Mouse (Mus musculus) heart, embryonic 14.5 days (tissue): ENCODE data around the gene Ncaph2. TPM values are rescaled to one million over a fixed set of nuclear protein-coding genes. Genes with fewer than 3 reads are reported as not detected.

Source experiments
- ATAC-seq: fragments of 200-750 bp; cut with Nextera tagmentation; 2 replicates; pipeline ENCODE4 v1.8.0; 2017; ENCODE audit warnings: low read depth, moderate TSS enrichment; ENCODE audit not compliant: insufficient number of reproducible peaks, insufficient read depth, low FRiP score
- H3K27ac ChIP-seq, 2 experiments: fragments of 200-500 bp in 1 of 2; fragments of 300-500 bp in 1 of 2; sonication (generic) in 1 of 2; replicated peaks in 1 of 2; 2 replicates each; pipeline ENCODE4 v1.5.1; 2012 to 2014; ENCODE audit warnings: low read depth in 2 of 2, low read length in 2 of 2, control low read depth in 1 of 2, mild to moderate bottlenecking in 1 of 2, mixed read lengths in 1 of 2; ENCODE audit not compliant: control insufficient read depth in 1 of 2, insufficient read depth in 1 of 2
- H3K27me3 ChIP-seq: fragments of 300-500 bp; sonication (generic); 2 replicates; pipeline ENCODE4 v1.6.1; 2014; ENCODE audit warnings: mild to moderate bottlenecking, low read length, control low read depth; ENCODE audit not compliant: control insufficient read depth, insufficient read depth
- H3K36me3 ChIP-seq: fragments of 300-500 bp; sonication (generic); 2 replicates; pipeline ENCODE4 v1.6.1; 2014; ENCODE audit warnings: mild to moderate bottlenecking, control low read depth, low read length, mixed read lengths; ENCODE audit not compliant: control insufficient read depth, insufficient read depth
- H3K4me1 ChIP-seq, 2 experiments: fragments of 200-500 bp in 1 of 2; fragments of 300-500 bp in 1 of 2; sonication (generic) in 1 of 2; 2 replicates each; pipeline ENCODE4 v1.6.1; 2012 to 2014; ENCODE audit warnings: low read length in 2 of 2, control low read depth in 1 of 2, mixed read lengths in 1 of 2; ENCODE audit not compliant: control insufficient read depth in 2 of 2, insufficient read depth in 2 of 2
- H3K4me2 ChIP-seq: fragments of 300-500 bp; sonication (generic); 2 replicates; pipeline ENCODE4 v1.6.1; 2014; ENCODE audit warnings: mild to moderate bottlenecking, low read length
- H3K4me3 ChIP-seq, 2 experiments: fragments of 200-500 bp in 1 of 2; fragments of 300-500 bp in 1 of 2; sonication (generic) in 1 of 2; 2 replicates each; pipeline ENCODE4 v1.5.1; 2012 to 2014; ENCODE audit warnings: low read length in 2 of 2, mild to moderate bottlenecking in 2 of 2, control low read depth in 1 of 2, low read depth in 1 of 2, moderate library complexity in 1 of 2; ENCODE audit not compliant: control insufficient read depth in 1 of 2, insufficient read depth in 1 of 2
- H3K9ac ChIP-seq: fragments of 300-500 bp; sonication (generic); 2 replicates; pipeline ENCODE4 v1.6.1; 2014; ENCODE audit warnings: mild to moderate bottlenecking, low read length
- H3K9me3 ChIP-seq: fragments of 300-500 bp; sonication (generic); 2 replicates; pipeline ENCODE4 v1.6.1; 2016; ENCODE audit warnings: low read length, control low read depth; ENCODE audit not compliant: control insufficient read depth
- WGBS: fragments of 180-500 bp; shearing (Covaris S2); extraction: QIAGEN DNeasy Blood & Tissue Kit; methylation state at CpG from one replicate; pipeline ENCODE4 v1.1.7; 2014; 5-methylcytosine and 5-hydroxymethylcytosine counted together
- polyA plus RNA-seq: library from polyadenylated mRNA; unstranded; fragments of >200 nt; fragmentation: Nextera tagmentation; extraction: Ambion mirVana; gene quantifications from 2 replicates; pipeline ENCODE4 v1.2.1, GENCODE M21; 2014

The Ncaph2 gene
- polyA plus RNA-seq, 1 experiment from 2014 or later: 97.6 TPM

DNA sequence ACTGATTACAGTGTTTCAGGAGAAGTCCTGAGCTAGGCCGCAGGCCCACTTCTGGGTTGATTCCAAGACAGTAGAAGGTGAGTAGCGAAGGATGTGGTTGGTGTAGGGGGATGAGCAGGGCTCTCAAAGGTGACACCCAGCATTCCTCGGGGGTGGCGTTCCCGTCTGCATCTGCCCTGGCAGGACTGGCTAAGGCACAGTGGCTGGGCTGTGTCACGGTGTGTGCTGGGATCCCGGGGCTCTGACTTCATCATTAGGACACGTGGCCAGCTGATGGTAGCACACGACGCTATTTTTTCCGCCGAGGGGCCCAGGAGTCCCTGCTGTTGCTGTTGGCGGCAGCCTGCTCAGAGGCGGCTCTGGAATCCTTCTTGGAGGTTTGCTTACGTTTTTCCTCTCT is 4.2 kb upstream of the Ncaph2 start:
- H3K9me3 ChIP-seq: no peaks in the 10 kb centered on the region
- H3K36me3 ChIP-seq: peaks cover 49% of the 10 kb centered on the region
- ATAC-seq: no peak
- no peak overlapping the region for H3K4me2 ChIP-seq
- no peaks in the 10 kb centered on the region for H3K27me3 ChIP-seq
- peak overlapping the region in 1 of 2 experiments; percentile 30; a peak in 1 of 4 replicates for H3K27ac ChIP-seq
- no peak overlapping the region for H3K4me3 ChIP-seq
- 71% methylated on average over 15 of the region's 15 CpGs for WGBS
- H3K9ac ChIP-seq: no peak overlapping the region
- peaks cover 7 to 14% of the 10 kb centered on the region in 2 experiments for H3K4me1 ChIP-seq

DNA sequence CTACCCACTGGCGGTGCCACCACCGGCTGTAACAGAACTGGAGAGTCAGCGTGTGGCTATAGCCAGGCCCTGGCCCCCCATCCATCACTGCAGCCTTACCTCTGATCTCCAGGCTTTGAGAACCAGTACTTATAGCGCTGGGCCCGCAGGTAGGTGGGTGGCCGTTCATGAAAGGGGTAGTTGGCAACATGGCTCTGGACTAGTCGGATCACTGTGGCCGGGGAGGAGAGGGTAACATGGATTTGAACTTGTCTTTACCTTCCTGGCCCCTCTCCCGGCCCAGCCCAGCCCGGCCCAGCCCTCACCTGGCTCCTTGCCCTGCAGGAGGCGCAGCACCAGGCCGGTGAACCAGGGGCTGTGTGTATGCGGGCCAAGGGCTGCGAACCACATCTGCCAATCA is 3.5 kb upstream of the Ncaph2 start:
- Histone ChIP-seq H3K27me3 (no peaks in the 10 kb centered on the region), H3K36me3 (peaks cover 49% of the 10 kb centered on the region), H3K4me1 (peaks cover 7 to 22% of the 10 kb centered on the region in 2 experiments), H3K9me3 (no peaks in the 10 kb centered on the region), H3K4me2 (no peak overlapping the region), H3K27ac (no peak overlapping the region), H3K9ac (no peak overlapping the region), H3K4me3 (no peak overlapping the region)
- WGBS: 96% methylated on average over 14 of the region's 14 CpGs
- ATAC-seq: no peak

DNA sequence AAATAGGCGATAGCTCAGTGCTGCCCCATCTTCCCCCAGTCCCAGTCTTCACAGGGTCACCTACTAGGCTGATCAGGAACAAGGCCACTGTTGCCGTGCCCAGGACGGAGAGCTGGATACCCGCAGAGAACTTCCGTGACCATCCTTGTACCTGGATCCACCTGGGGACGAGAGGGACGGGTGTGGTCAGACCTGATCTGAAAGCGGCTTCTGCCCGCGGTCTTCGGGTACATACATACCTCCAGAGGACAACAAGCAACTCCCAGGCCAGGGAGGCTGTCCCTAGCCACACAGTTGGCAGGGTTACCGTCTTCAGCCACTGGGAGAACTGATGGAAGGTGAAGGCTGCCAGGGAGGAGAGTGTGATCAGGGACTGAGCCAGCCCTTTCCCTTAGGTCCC is 2.7 kb upstream of the Ncaph2 start:
- Histone ChIP-seq H3K9me3 (no peaks in the 10 kb centered on the region), H3K27ac (no peak overlapping the region), H3K4me1 (peaks cover 7 to 26% of the 10 kb centered on the region in 2 experiments), H3K27me3 (no peaks in the 10 kb centered on the region), H3K36me3 (peaks cover 49% of the 10 kb centered on the region), H3K4me3 (no peak overlapping the region), H3K4me2 (no peak overlapping the region), H3K9ac (no peak overlapping the region)
- no peak for ATAC-seq
- 93% methylated on average over 12 of the region's 12 CpGs for WGBS

DNA sequence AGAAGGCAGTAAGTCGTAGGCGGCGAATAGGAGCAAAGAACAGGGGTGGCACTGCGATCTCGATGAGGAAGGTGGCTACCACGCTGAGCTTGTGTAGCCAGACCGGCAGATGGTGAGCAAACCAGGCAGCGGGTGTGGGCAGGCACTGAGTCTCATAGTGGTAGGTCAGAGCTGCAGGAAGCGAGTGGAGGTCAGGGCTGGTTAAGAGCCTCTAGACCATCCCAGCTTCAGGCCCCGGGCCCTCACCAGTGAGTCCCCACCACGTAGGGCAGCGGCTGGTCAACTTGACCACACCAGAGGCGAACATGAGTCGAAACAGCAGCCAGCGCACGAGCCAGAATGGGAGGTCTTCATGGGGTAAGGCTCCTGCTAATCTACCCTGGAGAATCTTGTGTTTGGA is 1.7 kb upstream of the Ncaph2 start:
- Histone ChIP-seq H3K27ac (no peak overlapping the region), H3K27me3 (no peaks in the 10 kb centered on the region), H3K4me3 (no peak overlapping the region), H3K4me2 (no peak overlapping the region), H3K4me1 (peaks cover 9 to 29% of the 10 kb centered on the region in 2 experiments), H3K9me3 (no peaks in the 10 kb centered on the region), H3K9ac (peak overlapping the region; percentile 93), H3K36me3 (peaks cover 52% of the 10 kb centered on the region)
- WGBS: 95% methylated on average over 16 of the region's 16 CpGs
- no peak for ATAC-seq

DNA sequence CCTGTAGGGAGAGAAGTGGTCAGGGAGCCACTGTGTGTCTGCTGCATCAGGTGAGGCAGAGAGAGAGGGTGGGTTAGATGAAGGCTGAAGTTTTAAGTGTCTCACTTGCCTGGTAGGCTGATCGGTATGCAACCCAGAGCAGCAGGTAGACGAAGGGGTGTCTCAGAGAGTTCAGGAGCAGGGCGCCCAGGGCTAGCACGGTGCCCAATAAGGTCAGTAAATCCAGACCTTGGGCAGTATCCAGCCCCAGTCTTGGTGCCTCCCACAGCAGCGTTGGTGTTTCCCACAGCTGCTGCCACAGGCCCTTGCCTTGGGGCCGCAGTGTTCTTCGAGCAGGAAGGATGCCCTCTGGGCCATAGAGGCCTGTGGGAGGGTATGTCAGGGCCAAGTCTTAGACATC is 1.1 kb upstream of the Ncaph2 start:
- H3K9me3 ChIP-seq: no peaks in the 10 kb centered on the region
- peak overlapping the region; percentile 63 to 79 for H3K4me3 ChIP-seq
- peaks cover 9 to 34% of the 10 kb centered on the region in 2 experiments for H3K4me1 ChIP-seq
- H3K27me3 ChIP-seq: no peaks in the 10 kb centered on the region
- WGBS: 69% methylated on average over 7 of the region's 7 CpGs
- H3K4me2 ChIP-seq: peak overlapping the region; percentile 80
- H3K36me3 ChIP-seq: peaks cover 51% of the 10 kb centered on the region
- no peak for ATAC-seq
- no peak overlapping the region for H3K27ac ChIP-seq
- H3K9ac ChIP-seq: peak overlapping the region; percentile 93

DNA sequence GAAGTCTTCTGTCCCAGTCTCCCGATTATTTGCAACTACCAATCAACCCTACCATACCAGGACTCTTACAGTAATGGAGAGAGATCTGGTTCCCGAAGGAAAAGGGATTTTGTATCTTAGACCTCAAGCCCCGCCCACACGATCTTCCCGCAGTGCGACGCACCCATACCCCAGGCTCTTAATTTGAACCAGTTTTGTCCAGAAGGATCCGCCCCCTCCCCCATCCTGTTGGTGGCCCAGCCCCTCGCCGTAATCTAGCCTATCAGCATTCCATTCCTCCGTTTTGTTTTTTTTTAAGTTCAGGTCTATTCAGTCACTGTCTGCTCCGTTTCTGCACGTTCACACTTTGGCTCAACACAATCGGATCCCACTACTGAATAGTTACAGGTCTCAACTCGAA is 853 bp downstream of the Ncaph2 start:
- Histone ChIP-seq H3K27me3 (no peaks in the 10 kb centered on the region), H3K9me3 (no peaks in the 10 kb centered on the region), H3K4me1 (peaks cover 9 to 34% of the 10 kb centered on the region in 2 experiments), H3K36me3 (peaks cover 47% of the 10 kb centered on the region), H3K27ac (peak overlapping the region; percentile 71 to 87), H3K9ac (peak overlapping the region; percentile 93), H3K4me2 (peak overlapping the region; percentile 77), H3K4me3 (peak overlapping the region; percentile 79 to 85)
- 2% methylated on average over 15 of the region's 15 CpGs for WGBS
- peak; percentile 58 for ATAC-seq

DNA sequence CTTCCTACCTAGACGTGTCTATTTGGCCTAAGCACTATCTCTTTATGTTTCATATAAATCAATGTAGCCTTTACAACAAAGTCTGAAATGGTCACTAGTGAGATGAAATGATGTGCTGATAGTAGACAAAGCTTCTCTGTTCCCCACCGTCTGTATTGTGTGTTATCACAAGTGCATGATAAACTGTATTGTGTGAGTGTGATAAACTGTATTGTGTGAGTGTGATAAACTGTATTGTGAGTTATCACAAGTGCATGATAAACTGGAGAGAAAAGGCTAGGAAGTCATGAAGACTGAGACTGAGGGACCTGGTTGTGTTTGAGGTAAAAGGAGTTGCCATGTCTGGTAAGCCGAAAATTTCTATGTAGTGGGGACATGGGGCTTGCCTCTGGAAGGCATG is 3.3 kb downstream of the Ncaph2 start:
- Histone ChIP-seq H3K36me3 (peaks cover 47% of the 10 kb centered on the region), H3K4me2 (no peak overlapping the region), H3K9ac (no peak overlapping the region), H3K9me3 (no peaks in the 10 kb centered on the region), H3K4me1 (peaks cover 9 to 32% of the 10 kb centered on the region in 2 experiments), H3K4me3 (no peak overlapping the region), H3K27ac (no peak overlapping the region), H3K27me3 (no peaks in the 10 kb centered on the region)
- 53% methylated on average over 3 of the region's 3 CpGs for WGBS
- no peak for ATAC-seq

DNA sequence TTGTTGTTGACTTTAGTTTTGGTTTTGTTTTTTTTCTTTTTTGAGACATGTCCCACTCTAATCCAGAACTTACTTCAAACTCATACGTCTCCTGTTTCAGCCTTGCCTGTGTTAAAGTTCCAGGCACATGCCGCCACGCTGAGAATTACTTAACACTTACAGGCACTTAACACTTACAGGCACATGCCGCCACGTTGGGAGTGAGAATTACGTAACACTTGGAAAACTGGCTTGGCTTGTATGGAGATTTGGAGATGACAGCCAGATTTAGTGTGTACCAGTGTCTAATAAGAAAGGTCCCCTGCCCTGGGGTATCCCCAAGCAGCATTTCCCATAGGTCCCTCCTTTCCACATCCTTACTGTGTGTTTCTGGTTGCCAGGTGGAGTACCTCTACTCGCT is 7.5 kb downstream of the Ncaph2 start:
- H3K36me3 ChIP-seq: peaks cover 83% of the 10 kb centered on the region
- 85% methylated on average over 7 of the region's 7 CpGs for WGBS

More for the DNA sequence above, 7.5 kb downstream of the Ncaph2 start:
- Histone ChIP-seq H3K27ac (no peak overlapping the region), H3K4me1 (peaks cover under 1 to 6% of the 10 kb centered on the region in 2 experiments; a peak in 3 of 4 replicates), H3K9ac (no peak overlapping the region), H3K4me2 (no peak overlapping the region), H3K9me3 (no peaks in the 10 kb centered on the region), H3K4me3 (no peak overlapping the region), H3K27me3 (no peaks in the 10 kb centered on the region)
- ATAC-seq: no peak
